9 mouse cellular contexts compared by ENCODE assay signal in the genomic region with DNA sequence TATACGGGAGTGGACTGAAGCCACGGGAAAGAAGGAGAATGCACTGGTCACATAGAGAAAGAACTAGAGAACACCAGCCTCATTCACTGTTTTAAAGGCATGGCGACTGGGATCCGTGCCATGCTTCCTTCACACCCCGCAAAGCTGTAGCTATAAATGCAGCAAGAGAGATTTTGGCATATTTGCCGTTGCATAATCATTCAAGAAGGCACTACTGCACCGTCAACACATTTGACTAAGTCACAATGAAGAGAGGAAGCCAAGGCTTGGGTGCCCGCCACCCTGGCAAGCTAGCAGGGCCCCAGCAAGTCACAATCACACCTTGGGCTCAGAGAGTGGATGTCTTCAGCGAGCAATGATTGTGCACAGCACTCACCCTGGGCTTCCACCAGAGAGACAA.
DNase-seq lines count a peak whose midpoint lies in the region; ATAC-seq and TF ChIP-seq lines count a peak whose summit lies in the region.
"Had no signal": no experiment of that assay in that cellular context is flagged by ENCODE, and none has a peak within 500 bp of the region (broad histone marks: within the 10 kb centered on the region; RNA-seq: fewer than 3 reads in every experiment).

No protein-coding gene starts in this region.

- 70% methylated on average over 9 of the region's 9 CpGs for WGBS in forebrain, embryonic 13.5 days
- WGBS in forebrain, embryonic 12.5 days = 86% methylated on average over 9 of the region's 9 CpGs
- 43% methylated on average over 9 of the region's 9 CpGs for WGBS in heart, postnatal 0 days

- no peaks in the 10 kb centered on the region for H3K9me3 ChIP-seq in forebrain, embryonic 13.5 days (replicated peaks)
- H3K9me3 ChIP-seq in forebrain, embryonic 12.5 days = no peaks in the 10 kb centered on the region
- no peaks in the 10 kb centered on the region for H3K9me3 ChIP-seq in heart, postnatal 0 days (replicated peaks; ENCODE audit: control insufficient read depth, low read length)

- H3K36me3 ChIP-seq in forebrain, embryonic 13.5 days (ENCODE audit: poor library complexity, severe bottlenecking) = no peaks in the 10 kb centered on the region
- H3K36me3 ChIP-seq in forebrain, embryonic 12.5 days (replicated peaks) = no peaks in the 10 kb centered on the region
- no peaks in the 10 kb centered on the region for H3K36me3 ChIP-seq in heart, postnatal 0 days (replicated peaks; ENCODE audit: control insufficient read depth, insufficient read depth, low read length)

- peak; percentile 59 to 64 for DNase-seq in cerebellum, adult 18-20 months
- no peak for DNase-seq in heart, postnatal 0 days (ENCODE audit: low spot score)
- peak; percentile 79 to 91 for DNase-seq in left cerebral cortex, postnatal 14 days (ENCODE audit: low spot score in 2 of 2)
- no peak for DNase-seq in ovary, postnatal 36 days (ENCODE audit: low spot score)
- DNase-seq in embryo, embryonic 10 days (ENCODE audit: low spot score) = no peak
- no peak for DNase-seq in kidney, postnatal 10 days
- DNase-seq: B cell, adult 2 months had no signal

- no peak overlapping the region for H3K4me2 ChIP-seq in forebrain, embryonic 13.5 days
- H3K4me2 ChIP-seq in forebrain, embryonic 12.5 days = no peak overlapping the region
- H3K4me2 ChIP-seq in heart, postnatal 0 days (ENCODE audit: low read depth, low read length) = no peak overlapping the region

- intact Hi-C loops in left cerebral cortex, postnatal 14 days (cut with DNase I) = no loop called here

- no peak overlapping the region for H3K9ac ChIP-seq in forebrain, embryonic 13.5 days
- H3K9ac ChIP-seq in forebrain, embryonic 12.5 days = no peak overlapping the region
- H3K9ac ChIP-seq in heart, postnatal 0 days (replicated peaks; ENCODE audit: low read depth, low read length) = no peak overlapping the region

- H3K4me1 ChIP-seq in forebrain, embryonic 13.5 days = 0 out of 2 replicates have a peak, but pooled peaks cover 5% of the 10 kb centered on the region
- H3K4me1 ChIP-seq in forebrain, embryonic 12.5 days = no peaks in the 10 kb centered on the region
- 0 out of 2 replicates have a peak, but pooled peaks cover 11% of the 10 kb centered on the region for H3K4me1 ChIP-seq in heart, postnatal 0 days (ENCODE audit: control insufficient read depth, insufficient read depth)

- no peak for TF ChIP-seq CTCF in heart, postnatal 0 days (IDR thresholded peaks at IDR 0.05; ENCODE audit: low read depth)

- H3K27me3 ChIP-seq in forebrain, embryonic 13.5 days = no peaks in the 10 kb centered on the region
- H3K27me3 ChIP-seq in forebrain, embryonic 12.5 days = no peaks in the 10 kb centered on the region
- H3K27me3 ChIP-seq in heart, postnatal 0 days (ENCODE audit: control insufficient read depth, insufficient read depth, low read length) = no peaks in the 10 kb centered on the region

- TF ChIP-seq EP300 in heart, postnatal 0 days (IDR thresholded peaks at IDR 0.05; ENCODE audit: low read depth) = no peak

- H3K4me3 ChIP-seq in forebrain, embryonic 13.5 days = no peak overlapping the region
- no peak overlapping the region for H3K4me3 ChIP-seq in forebrain, embryonic 12.5 days (replicated peaks)
- no peak overlapping the region for H3K4me3 ChIP-seq in heart, postnatal 0 days (ENCODE audit: low read depth, low read length)

- peak; percentile 82 for ATAC-seq in forebrain, embryonic 13.5 days
- no peak for ATAC-seq in forebrain, embryonic 12.5 days (ENCODE audit: low FRiP score)
- peak; percentile 47; the same call in 1 of the 2 replicates for ATAC-seq in heart, postnatal 0 days (ENCODE audit: insufficient read depth, low read depth)

- H3K27ac ChIP-seq in forebrain, embryonic 13.5 days = no peak overlapping the region
- no peak overlapping the region for H3K27ac ChIP-seq in forebrain, embryonic 12.5 days
- H3K27ac ChIP-seq in heart, postnatal 0 days (ENCODE audit: low read depth) = no peak overlapping the region

Comparison
In these comparisons a context has a peak if more than half of its experiments do, and no peak if none do; other contexts are left out.
1. DNase-seq: peak in cerebellum, adult 18-20 months (2 of 2) and left cerebral cortex, postnatal 14 days (2 of 2); none in heart, postnatal 0 days (single experiment), ovary, postnatal 36 days (single experiment), embryo, embryonic 10 days (single experiment) and kidney, postnatal 10 days (single experiment).